Mouse (Mus musculus): ENCODE measurements at regions not wholly inside any gene's neighbourhood (a gene's known extent, or its start where the extent isn't known, plus 50 kb on each side); places are given as distances from the start of the nearest gene placed in this dataset.
"Not testable (repeated sequence)": the region's sequence is repeated elsewhere in the genome, so short reads cannot be mapped to it uniquely, and the experiment has no call there.

DNA sequence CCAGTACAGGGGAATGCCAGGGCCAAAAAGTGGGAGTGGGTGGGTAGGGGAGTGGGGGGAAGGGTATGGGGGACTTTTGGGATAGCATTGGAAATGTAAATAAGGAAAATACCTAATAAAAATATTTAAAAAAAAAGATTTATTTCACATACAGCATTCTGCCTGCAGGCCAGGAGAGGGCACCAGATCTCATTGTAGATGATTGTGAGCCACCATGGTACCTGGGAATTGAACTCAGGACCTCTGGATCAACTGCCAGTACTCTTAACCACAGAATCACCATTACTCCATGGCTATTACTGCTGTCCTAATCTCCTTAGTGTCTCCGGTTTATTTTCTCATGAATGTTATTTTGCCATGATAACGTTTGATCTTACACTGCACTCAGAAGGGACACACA is 132.1 kb upstream of the Gdi2 start:
- not testable (repeated sequence) for ATAC-seq; H3K9me3 ChIP-seq (replicated peaks); H3K4me3 ChIP-seq; H3K36me3 ChIP-seq (ENCODE audit: poor library complexity, severe bottlenecking); H3K27ac ChIP-seq; H3K4me1 ChIP-seq; H3K4me2 ChIP-seq; H3K27me3 ChIP-seq; H3K9ac ChIP-seq
- 83% methylated on average over 2 of the region's 2 CpGs for WGBS

DNA sequence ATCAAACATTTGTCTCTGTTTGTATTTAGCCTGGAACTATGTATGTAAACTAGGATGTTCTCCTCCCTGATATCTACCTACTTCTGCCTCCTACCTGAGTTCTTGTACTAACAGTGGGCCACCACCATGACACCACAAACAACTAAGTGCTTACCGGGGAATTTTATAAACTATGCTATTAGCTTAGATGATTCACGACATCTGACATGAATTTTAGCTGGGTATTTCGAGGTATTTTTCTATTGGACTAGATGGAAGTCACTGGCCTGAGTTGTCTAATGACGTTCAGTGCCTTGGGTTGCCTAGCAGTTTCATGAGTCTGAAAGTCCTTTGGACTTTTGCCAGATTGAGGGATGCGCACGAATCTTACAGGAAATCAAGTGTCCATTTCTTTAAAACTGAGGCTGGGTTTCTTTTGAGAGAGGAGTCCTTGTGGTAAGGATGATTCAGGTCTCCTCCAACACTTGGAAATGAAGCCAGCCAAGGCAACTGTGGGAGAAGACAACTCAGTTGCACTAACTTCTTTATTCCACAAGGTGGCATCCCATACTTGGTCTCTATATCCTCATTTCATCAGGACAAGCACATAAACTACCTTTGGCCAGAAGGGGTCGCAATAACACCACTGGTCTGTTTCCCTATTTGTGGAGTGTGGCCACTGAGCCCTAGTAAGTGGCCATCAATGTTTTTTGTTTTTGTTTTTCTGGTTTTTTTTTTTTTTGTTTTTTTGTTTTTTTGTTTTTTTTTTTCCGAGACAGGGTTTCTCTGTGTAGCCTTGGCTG is 131.4 kb upstream of the Gdi2 start:
- not testable (repeated sequence) for H3K36me3 ChIP-seq (ENCODE audit: poor library complexity, severe bottlenecking); H3K27me3 ChIP-seq; H3K27ac ChIP-seq; H3K4me1 ChIP-seq; H3K9ac ChIP-seq; H3K4me3 ChIP-seq; H3K4me2 ChIP-seq; H3K9me3 ChIP-seq (replicated peaks)
- ATAC-seq: peak; percentile 80; the same call in 1 of the 2 replicates
- WGBS: 42% methylated on average over 8 of the region's 8 CpGs

DNA sequence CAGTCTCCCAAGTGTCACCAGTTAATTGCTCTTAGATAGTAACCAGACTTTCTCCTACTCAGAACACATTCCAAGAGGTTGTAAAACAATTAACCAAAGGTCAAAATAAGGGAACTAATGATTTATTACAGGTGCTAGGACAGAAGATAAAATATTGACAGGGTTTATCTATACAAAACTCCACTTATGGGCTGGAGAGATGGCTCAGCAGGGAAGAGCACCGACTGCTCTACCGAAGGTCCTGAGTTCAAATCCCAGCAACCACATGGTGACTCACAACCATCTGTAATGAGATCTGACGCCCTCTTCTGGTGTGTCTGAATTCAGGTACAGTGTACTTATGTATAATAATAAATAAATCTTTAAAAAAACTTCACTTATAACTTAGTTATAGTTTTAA is 127.6 kb upstream of the Gdi2 start:
- H3K27ac ChIP-seq; H3K9me3 ChIP-seq (replicated peaks); ATAC-seq; H3K27me3 ChIP-seq; H3K9ac ChIP-seq; H3K4me1 ChIP-seq; H3K36me3 ChIP-seq (ENCODE audit: poor library complexity, severe bottlenecking); H3K4me3 ChIP-seq; H3K4me2 ChIP-seq: not testable (repeated sequence)
- 76% methylated on average over 3 of the region's 3 CpGs for WGBS

DNA sequence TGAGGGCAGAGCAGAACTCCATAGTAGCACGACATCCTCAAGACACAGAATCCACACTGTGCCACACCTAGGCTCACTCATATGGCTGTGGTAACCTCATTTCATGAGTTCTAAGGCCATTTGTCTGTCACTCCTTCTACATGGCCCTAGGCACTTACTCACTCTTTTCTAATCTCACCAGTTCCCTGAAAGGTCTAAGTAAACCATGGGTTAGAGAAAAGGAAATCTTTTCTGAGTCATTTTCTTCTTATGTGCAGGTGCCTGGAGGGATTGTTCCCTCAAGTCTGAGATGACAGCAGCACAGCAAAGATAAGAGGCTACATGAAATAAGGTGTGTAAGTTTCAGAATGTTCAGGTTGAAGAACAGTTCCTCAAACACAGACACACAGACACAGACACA is 120.8 kb upstream of the Gdi2 start:
- 67% methylated on average over 1 of the region's 1 CpGs for WGBS
- H3K4me2 ChIP-seq: no peak overlapping the region
- ATAC-seq: no peak
- H3K4me1 ChIP-seq: no peaks in the 10 kb centered on the region
- no peak overlapping the region for H3K4me3 ChIP-seq
- no peaks in the 10 kb centered on the region for H3K36me3 ChIP-seq (ENCODE audit: poor library complexity, severe bottlenecking)
- no peak overlapping the region for H3K9ac ChIP-seq
- H3K9me3 ChIP-seq (replicated peaks): peaks cover 16% of the 10 kb centered on the region
- no peaks in the 10 kb centered on the region for H3K27me3 ChIP-seq
- H3K27ac ChIP-seq: no peak overlapping the region

DNA sequence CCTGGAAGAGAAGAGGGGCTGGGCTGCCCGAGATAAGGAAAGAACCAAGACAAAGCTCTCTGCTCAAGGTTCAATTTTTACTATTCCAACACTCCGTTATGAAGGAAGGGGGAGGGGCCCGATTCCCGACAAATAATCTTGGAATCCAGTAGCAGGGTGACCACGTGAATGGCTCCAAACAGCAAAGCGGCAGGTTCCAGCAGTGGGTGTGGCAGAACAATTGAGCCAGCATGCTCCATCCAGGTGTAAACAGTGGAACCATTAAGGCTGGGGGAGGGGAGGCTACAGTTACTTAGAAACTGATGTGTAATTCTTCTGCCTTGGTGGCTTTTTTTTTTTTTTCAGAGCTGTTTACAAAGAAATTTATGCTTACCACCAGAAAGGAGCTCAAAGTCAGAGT is 82.5 kb upstream of the Gdi2 start:
- H3K36me3 ChIP-seq (ENCODE audit: poor library complexity, severe bottlenecking); H3K27me3 ChIP-seq: not testable (repeated sequence)

DNA sequence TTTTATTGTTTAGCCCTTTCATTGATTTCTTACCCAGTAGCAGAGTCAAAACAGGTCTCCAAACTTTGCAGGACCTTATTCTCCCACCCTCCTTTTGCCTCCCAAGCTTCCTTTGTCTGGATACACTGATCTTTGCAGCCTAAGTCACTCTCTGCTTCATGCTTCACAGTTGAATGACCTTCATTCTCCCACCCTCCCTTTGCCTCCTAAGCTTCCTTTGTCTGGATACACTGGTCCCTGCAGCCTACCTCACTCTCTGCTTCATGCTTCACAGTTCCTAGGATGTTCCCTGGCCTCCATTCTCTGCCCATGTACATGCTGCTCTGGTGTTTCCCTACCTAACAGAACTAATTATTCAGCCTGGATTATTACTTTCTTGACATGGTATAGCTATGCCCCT is 61.0 kb upstream of the Gdi2 start:
- H3K4me3 ChIP-seq: no peak overlapping the region
- H3K36me3 ChIP-seq (ENCODE audit: poor library complexity, severe bottlenecking): peaks cover 3% of the 10 kb centered on the region; the same call in 1 of the 2 replicates
- H3K27me3 ChIP-seq: no peaks in the 10 kb centered on the region
- no peak overlapping the region for H3K4me2 ChIP-seq
- no peak overlapping the region for H3K9ac ChIP-seq
- no peaks in the 10 kb centered on the region for H3K9me3 ChIP-seq (replicated peaks)
- H3K27ac ChIP-seq: no peak overlapping the region
- no peaks in the 10 kb centered on the region for H3K4me1 ChIP-seq
- no peak for ATAC-seq

More for the DNA sequence above, 82.5 kb upstream of the Gdi2 start:
- WGBS: 85% methylated on average over 6 of the region's 6 CpGs
- H3K4me1 ChIP-seq; H3K4me3 ChIP-seq; H3K4me2 ChIP-seq; H3K27ac ChIP-seq; H3K9me3 ChIP-seq (replicated peaks); ATAC-seq; H3K9ac ChIP-seq: not testable (repeated sequence)

DNA sequence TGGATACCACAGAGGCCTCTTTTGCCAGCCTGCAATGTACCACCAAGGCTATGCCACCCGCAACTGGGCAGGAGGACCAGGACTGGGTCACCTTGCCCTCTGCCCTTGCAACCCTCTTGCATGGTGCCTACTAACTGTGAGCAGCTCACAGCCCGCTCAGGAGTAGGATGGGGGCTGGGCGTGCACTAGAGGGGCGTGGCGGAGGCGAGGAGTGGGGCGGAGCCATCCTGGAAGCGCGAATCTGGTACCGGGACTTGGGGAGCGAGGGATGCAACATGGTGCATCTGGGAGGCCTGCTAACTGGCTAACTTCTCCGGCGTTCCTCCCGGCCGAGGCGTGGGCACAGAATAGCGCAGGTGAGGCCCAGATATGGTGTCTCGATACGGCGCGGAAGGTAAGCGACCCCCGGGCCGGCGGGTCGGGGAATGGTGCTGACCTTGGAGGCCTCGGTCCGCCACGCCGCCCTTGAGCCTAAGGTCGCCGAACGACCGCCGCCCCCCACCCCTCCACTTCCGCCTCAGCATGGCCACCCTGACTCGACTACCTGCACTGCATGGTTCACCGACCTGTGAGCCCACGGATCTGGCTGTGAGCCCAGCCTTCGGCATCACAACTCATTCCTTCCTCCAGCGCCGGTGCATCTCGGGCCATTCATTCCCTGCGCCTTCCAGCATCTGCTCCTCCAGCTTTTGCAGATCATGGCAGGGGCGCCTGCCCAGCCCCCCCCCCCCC is 59.7 kb upstream of the Gdi2 start:
- peak overlapping the region; percentile 88 for H3K4me2 ChIP-seq
- H3K27ac ChIP-seq: no peak overlapping the region
- peaks cover 3% of the 10 kb centered on the region; the same call in 1 of the 2 replicates for H3K36me3 ChIP-seq (ENCODE audit: poor library complexity, severe bottlenecking)
- no peaks in the 10 kb centered on the region for H3K4me1 ChIP-seq
- no peaks in the 10 kb centered on the region for H3K9me3 ChIP-seq (replicated peaks)
- H3K4me3 ChIP-seq: peak overlapping the region; percentile 69
- 2% methylated on average over 32 of the region's 45 CpGs for WGBS
- no peaks in the 10 kb centered on the region for H3K27me3 ChIP-seq
- ATAC-seq: peak; percentile 99
- H3K9ac ChIP-seq: peak overlapping the region; percentile 71

Data from forebrain, embryonic 13.5 days (tissue).